Mouse (Mus musculus) yolk sac, embryonic 10.5 days (tissue): ENCODE measurements around the gene Enc1.
A peak's percentile ranks its signal among the peaks of the same experiment; 100 is the strongest.

ENCODE experiments used
- DNase-seq: peaks from one replicate; pipeline ENCODE4 v3.0.0-alpha.2; 2017; ENCODE audit warnings: low spot score

Gene Enc1

DNA sequence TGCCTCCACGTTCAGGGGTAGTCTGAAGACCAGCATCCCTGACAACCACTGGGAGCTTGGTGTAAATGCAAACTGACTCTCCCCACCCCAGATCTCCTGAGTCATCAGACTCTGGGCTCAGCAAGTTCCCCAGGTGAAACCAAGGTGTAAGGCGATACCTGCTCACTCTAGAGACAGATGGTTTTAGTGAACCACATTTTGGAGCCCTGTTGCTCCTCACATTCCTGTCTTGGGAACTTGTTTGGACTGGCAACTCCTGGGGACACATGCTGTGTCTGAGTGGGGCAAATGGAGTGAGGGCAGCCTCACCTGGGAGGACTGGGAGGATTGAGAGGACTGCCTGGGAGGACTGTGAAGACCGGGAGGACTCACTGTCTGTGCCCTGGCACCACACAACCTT lies 13.1 kb upstream of the Enc1 start:
- DNase-seq, result no peak

DNA sequence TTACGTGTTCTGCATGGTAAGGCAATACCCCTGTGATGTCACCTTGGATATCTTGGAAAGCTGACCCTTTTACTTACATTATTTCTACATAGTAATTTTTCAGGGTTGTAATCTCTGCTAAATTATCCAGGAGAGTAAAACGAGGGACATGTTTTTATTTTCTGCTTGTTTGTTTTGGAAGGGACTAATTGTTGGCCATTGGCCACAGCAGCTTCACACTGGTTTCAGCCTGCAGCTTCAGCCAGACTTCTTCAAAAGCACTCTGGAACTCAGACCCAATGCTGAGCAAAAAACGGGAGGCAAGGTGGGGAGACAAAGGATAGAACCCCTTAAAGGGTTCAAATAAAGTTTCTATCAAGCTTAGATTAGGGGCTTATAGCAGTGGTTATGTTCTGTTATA lies 10.8 kb upstream of the Enc1 start:
- no peak for DNase-seq

DNA sequence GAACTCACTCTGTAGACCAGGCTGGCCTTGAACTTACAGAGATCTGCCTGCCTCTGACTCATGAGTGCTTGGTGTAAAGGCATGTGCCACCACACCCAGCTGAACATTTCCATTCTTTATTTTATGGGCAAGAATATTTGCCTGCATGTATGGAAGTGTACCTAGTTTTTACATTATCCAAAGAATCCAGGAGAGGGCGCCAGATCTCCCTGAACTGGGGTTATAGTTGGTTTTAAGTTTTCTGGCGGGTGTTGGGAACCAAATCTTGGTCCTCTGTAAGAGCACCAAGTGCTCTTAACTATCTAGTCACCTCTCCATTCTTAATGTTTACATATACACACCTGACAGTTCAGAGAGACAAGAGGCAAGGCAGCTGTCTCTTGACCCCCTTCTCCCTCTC lies 7.8 kb upstream of the Enc1 start:
- no peak for DNase-seq

GRCm38 (mm10) chr13:97234785-97235417 lies 6.0 kb upstream of the Enc1 start:
- DNase-seq, result peak; percentile 74

DNA sequence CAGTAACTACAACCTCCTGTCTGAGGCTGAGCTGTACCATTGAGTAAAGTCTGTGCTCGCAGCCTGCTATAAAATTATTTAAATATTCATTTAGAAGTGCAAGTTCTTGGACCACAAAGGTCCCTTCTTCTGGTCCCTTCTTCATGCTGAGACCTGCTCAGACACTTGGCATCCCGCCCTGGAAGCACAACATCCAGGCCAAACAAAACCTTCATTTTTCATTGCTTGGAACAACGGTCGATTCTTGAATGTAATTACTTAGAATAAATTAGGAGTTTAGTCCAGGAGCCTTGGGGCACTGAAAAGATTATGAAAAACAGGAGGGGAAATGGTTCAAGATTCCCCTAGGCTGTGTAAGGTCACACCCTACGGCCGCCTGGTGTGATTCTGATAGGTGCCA lies 5.0 kb upstream of the Enc1 start:
- DNase-seq, result no peak

DNA sequence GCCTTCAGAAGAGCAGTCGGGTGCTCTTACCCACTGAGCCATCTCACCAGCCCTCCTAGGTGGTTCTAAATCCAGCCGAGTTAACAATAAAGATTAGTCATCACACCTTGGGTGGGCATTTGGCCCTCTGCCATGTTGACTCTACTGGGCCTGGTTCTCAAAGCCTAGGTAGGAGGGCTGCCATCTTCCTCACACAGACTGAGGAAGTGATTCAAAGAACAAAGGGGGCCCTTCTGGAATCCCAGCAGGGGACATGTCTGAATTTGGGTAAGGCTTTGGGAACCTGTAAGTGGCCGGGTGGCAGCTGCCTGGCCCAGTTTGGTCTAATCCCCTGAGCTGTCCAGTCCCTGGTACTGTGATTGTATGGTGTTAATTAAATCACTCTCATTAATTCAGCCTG lies 3.2 kb upstream of the Enc1 start:
- DNase-seq, result no peak

GRCm38 (mm10) chr13:97238181-97238981 lies 2.5 kb upstream of the Enc1 start:
- no peak for DNase-seq

DNA sequence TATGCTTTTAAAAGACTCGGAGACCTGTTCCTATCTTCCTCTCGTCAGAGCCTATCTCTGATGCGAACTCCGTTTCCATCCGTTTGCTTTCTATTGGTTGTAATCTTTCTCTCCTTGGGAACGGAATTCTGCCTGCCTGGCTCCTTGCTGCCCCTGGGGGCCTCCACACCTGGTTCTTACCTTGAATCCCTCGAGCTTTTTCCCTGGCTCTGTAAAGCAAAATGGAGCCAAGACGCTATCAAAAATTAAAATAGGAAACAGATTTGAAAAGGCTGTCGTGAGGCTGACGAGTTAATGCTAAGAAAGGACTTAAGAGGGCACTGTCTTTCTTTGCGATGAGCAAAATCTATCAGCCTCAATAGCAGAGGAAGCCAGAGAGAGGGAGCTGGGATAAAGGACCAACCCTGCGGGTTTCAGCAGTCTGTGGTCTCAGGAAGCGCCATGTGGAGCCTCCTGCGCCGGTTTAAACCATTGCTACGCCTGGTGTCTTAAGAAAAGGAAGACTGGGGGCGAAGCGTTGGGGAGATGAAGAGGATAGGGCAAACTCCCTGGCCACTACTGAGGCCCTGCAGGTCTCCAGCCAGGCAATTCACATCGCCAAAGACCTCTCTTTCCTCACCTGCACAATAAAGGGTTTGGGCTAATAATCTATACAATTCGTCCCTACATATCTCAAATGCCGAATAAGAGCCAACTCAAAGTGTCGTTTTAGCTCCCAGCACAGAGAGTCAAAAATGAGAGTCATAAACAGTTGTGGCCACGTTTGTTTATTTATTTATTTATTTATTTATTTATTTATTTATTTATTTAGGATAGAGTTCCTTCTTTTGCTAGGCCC lies 1.3 kb upstream of the Enc1 start:
- DNase-seq, result peak; percentile 64

DNA sequence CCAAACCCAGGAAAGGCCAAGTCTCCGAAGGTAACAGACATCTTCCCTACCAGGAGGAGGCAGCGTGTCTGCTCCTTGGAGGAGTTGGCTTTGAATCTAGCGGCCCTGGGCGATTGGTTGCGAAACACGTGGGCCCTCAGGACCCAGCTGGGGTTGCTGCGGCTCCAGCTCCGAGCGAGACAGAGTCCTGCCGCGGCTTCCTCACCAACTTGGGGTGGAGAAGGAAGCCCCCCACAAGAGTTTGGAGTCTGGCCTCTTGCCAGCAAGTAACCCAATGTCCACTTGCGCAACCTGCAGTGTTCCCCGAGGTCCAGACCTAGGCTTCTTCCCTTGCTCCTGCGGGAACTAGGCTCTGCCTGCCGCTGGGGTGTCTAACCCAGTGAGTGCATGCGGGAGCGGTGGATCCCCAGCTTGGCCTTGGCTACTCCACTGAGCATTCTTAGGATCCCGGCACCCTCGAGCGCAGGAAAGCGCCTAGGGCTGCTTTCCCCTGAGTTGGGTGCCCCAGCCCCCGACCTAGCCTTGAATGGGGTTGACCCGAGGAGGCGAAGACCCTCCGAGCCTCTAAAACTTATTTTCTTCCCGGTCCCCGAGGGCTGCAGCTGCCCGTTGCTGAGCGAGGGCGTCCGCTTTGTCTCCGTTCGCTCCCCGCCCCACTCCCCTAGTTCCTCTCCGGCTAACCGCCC lies 483 bp upstream of the Enc1 start:
- DNase-seq, result peak; percentile 85

- peak; percentile 43 for DNase-seq
These were observed 929 bp downstream of the Enc1 start for GRCm38 (mm10) chr13:97241787-97242280.

GRCm38 (mm10) chr13:97242716-97243115 lies 1.8 kb downstream of the Enc1 start:
- no peak for DNase-seq

- no peak for DNase-seq
These were observed 3.2 kb downstream of the Enc1 start for GRCm38 (mm10) chr13:97243962-97244711.

GRCm38 (mm10) chr13:97244712-97245105 lies 3.8 kb downstream of the Enc1 start:
- no peak for DNase-seq

DNA sequence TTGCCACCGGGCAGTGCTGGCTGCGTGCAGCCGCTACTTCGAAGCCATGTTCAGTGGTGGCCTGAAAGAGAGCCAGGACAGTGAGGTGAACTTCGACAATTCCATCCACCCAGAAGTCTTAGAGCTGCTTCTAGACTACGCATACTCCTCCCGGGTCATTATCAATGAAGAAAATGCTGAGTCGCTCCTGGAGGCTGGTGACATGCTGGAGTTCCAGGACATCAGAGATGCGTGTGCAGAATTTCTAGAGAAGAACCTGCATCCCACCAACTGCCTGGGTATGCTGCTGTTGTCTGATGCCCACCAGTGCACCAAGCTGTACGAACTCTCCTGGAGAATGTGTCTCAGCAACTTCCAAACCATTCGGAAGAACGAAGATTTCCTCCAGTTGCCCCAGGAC lies 4.3 kb downstream of the Enc1 start:
- DNase-seq, result no peak

- DNase-seq, result no peak
These were observed 5.3 kb downstream of the Enc1 start for GRCm38 (mm10) chr13:97246217-97246616.

DNA sequence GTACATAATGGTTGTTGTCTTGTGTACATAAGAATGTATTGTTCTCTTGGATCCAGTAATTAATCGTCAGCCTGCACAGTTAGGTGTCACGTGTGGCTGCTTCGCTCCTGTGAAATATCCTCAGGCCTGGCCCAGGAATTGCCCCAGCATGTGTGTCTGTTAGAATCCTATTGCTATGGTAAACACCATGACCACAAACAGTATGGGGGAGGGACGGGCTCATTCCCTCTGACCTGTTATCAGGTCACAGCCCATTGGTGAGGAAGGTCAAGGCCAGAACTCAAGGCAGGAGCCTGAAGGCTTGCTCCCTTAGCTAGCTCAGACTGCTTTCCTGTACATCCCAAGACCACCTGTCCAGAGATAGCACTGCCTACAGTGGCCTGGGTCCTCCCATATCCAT lies 6.8 kb downstream of the Enc1 start:
- DNase-seq, result no peak

DNA sequence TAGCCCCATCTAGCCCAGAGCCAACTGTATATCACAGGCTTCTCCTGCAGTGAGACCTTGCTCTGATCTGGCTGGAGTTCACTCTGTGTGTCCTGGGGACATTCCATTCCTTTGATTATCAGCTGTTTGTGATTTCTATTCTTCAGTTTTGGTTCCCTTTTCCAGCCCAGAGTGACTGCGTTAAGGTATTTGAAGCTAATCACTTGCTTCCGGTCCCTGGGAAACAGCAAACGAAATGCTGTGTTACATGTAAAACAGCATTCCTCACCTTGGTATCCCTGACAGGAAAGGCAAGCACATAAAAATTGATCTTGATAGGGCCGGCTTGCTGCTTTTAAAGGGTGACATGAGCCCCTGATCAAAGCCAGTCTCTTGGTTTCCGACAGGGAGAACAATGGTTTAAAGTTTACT lies 8.2 kb downstream of the Enc1 start:
- DNase-seq, result no peak

- DNase-seq, result no peak
These were observed 8.7 kb downstream of the Enc1 start for GRCm38 (mm10) chr13:97249507-97250078.

GRCm38 (mm10) chr13:97250148-97250547 lies 9.2 kb downstream of the Enc1 start:
- DNase-seq, result no peak

GRCm38 (mm10) chr13:97250551-97251380 lies 9.9 kb downstream of the Enc1 start:
- DNase-seq, result no peak
